Mouse (Mus musculus): ENCODE data around the gene Ech1. TPM values are rescaled to one million over a fixed set of nuclear protein-coding genes. Genes with fewer than 3 reads are reported as not detected.

Gene Ech1
- polyA plus RNA-seq, 1 experiment: 98.5 TPM

- WGBS: 17% methylated on average over 5 of the region's 5 CpGs
- H3K4me3 ChIP-seq (replicated peaks; ENCODE audit: control insufficient read depth, low read depth, low read length): peak within 1 kb of the TSS; percentile 81
- TF ChIP-seq POLR2A (IDR thresholded peaks at IDR 0.05; ENCODE audit: borderline replicate concordance, control insufficient read depth, low read depth, low read length) (no peak), CTCF (IDR thresholded peaks at IDR 0.05; ENCODE audit: control insufficient read depth, insufficient read depth, low read length) (no peak)
- H3K27ac ChIP-seq (ENCODE audit: control insufficient read depth, insufficient read depth, low read depth, low read length, poor library complexity): peak within 1 kb of the TSS; percentile 70
- H3K4me1 ChIP-seq (ENCODE audit: control insufficient read depth, insufficient read depth, low read length): peaks cover 3% of the 10 kb centered on the region; the same call in 1 of the 2 replicates
Observed at GRCm38 (mm10) chr7:28788307-28789195, 36.5 kb upstream of the Ech1 start, which contains the start of gene Rinl. Gene Rinl, plus strand, starts transcription at chr7:28788969.

GRCm38 (mm10) chr7:28789235-28789634 lies 35.8 kb upstream of the Ech1 start:
- H3K4me3 ChIP-seq (replicated peaks; ENCODE audit: control insufficient read depth, low read depth, low read length): peak overlapping the region; percentile 81
- peaks cover 3% of the 10 kb centered on the region; the same call in 1 of the 2 replicates for H3K4me1 ChIP-seq (ENCODE audit: control insufficient read depth, insufficient read depth, low read length)
- 67% methylated on average over 3 of the region's 3 CpGs for WGBS
- TF ChIP-seq POLR2A (IDR thresholded peaks at IDR 0.05; ENCODE audit: borderline replicate concordance, control insufficient read depth, low read depth, low read length) (no peak), CTCF (IDR thresholded peaks at IDR 0.05; ENCODE audit: control insufficient read depth, insufficient read depth, low read length) (no peak)
- H3K27ac ChIP-seq (ENCODE audit: control insufficient read depth, insufficient read depth, low read depth, low read length, poor library complexity): peak overlapping the region; percentile 70

- WGBS: 70% methylated on average over 8 of the region's 8 CpGs
- no peak overlapping the region for H3K27ac ChIP-seq (ENCODE audit: control insufficient read depth, insufficient read depth, low read depth, low read length, poor library complexity)
- H3K4me1 ChIP-seq (ENCODE audit: control insufficient read depth, insufficient read depth, low read length): peaks cover 3% of the 10 kb centered on the region; the same call in 1 of the 2 replicates
- TF ChIP-seq CTCF (IDR thresholded peaks at IDR 0.05; ENCODE audit: control insufficient read depth, insufficient read depth, low read length) (no peak), POLR2A (IDR thresholded peaks at IDR 0.05; ENCODE audit: borderline replicate concordance, control insufficient read depth, low read depth, low read length) (no peak)
- H3K4me3 ChIP-seq (replicated peaks; ENCODE audit: control insufficient read depth, low read depth, low read length): no peak overlapping the region
Observed at GRCm38 (mm10) chr7:28790066-28790806, 34.8 kb upstream of the Ech1 start.

GRCm38 (mm10) chr7:28791706-28792105 lies 33.3 kb upstream of the Ech1 start:
- Histone ChIP-seq H3K4me3 (replicated peaks; ENCODE audit: control insufficient read depth, low read depth, low read length) (no peak overlapping the region), H3K4me1 (ENCODE audit: control insufficient read depth, insufficient read depth, low read length) (peaks cover 3% of the 10 kb centered on the region; the same call in 1 of the 2 replicates), H3K27ac (ENCODE audit: control insufficient read depth, insufficient read depth, low read depth, low read length, poor library complexity) (no peak overlapping the region)
- no peak for TF ChIP-seq POLR2A (IDR thresholded peaks at IDR 0.05; ENCODE audit: borderline replicate concordance, control insufficient read depth, low read depth, low read length)
- no peak for TF ChIP-seq CTCF (IDR thresholded peaks at IDR 0.05; ENCODE audit: control insufficient read depth, insufficient read depth, low read length)

- peak overlapping the region; percentile 41 for H3K27ac ChIP-seq (ENCODE audit: control insufficient read depth, insufficient read depth, low read depth, low read length, poor library complexity)
- no peak overlapping the region for H3K4me3 ChIP-seq (replicated peaks; ENCODE audit: control insufficient read depth, low read depth, low read length)
Observed at GRCm38 (mm10) chr7:28792391-28793185, 32.4 kb upstream of the Ech1 start.

GRCm38 (mm10) chr7:28793834-28794233 lies 31.2 kb upstream of the Ech1 start:
- Histone ChIP-seq H3K27ac (ENCODE audit: control insufficient read depth, insufficient read depth, low read depth, low read length, poor library complexity) (no peak overlapping the region), H3K4me1 (ENCODE audit: control insufficient read depth, insufficient read depth, low read length) (peaks cover 3% of the 10 kb centered on the region; the same call in 1 of the 2 replicates), H3K4me3 (replicated peaks; ENCODE audit: control insufficient read depth, low read depth, low read length) (no peak overlapping the region)
- 28% methylated on average over 2 of the region's 2 CpGs for WGBS
- peak; percentile 50; the same call in 1 of the 2 replicates for TF ChIP-seq CTCF (IDR thresholded peaks at IDR 0.05; ENCODE audit: control insufficient read depth, insufficient read depth, low read length)
- TF ChIP-seq POLR2A (IDR thresholded peaks at IDR 0.05; ENCODE audit: borderline replicate concordance, control insufficient read depth, low read depth, low read length): no peak

More at GRCm38 (mm10) chr7:28792391-28793185, 32.4 kb upstream of the Ech1 start:
- no peak for TF ChIP-seq POLR2A (IDR thresholded peaks at IDR 0.05; ENCODE audit: borderline replicate concordance, control insufficient read depth, low read depth, low read length)
- peak; percentile 29; the same call in 1 of the 2 replicates for TF ChIP-seq CTCF (IDR thresholded peaks at IDR 0.05; ENCODE audit: control insufficient read depth, insufficient read depth, low read length)
- H3K4me1 ChIP-seq (ENCODE audit: control insufficient read depth, insufficient read depth, low read length): peaks cover 3% of the 10 kb centered on the region; the same call in 1 of the 2 replicates
- 54% methylated on average over 14 of the region's 14 CpGs for WGBS

- peaks cover 3% of the 10 kb centered on the region; the same call in 1 of the 2 replicates for H3K4me1 ChIP-seq (ENCODE audit: control insufficient read depth, insufficient read depth, low read length)
- 80% methylated on average over 3 of the region's 3 CpGs for WGBS
- no peak overlapping the region for H3K4me3 ChIP-seq (replicated peaks; ENCODE audit: control insufficient read depth, low read depth, low read length)
- H3K27ac ChIP-seq (ENCODE audit: control insufficient read depth, insufficient read depth, low read depth, low read length, poor library complexity): 0 out of 2 replicates have a peak overlapping the region, but pooled peaks have one; percentile 13
- TF ChIP-seq POLR2A (IDR thresholded peaks at IDR 0.05; ENCODE audit: borderline replicate concordance, control insufficient read depth, low read depth, low read length) (no peak), CTCF (IDR thresholded peaks at IDR 0.05; ENCODE audit: control insufficient read depth, insufficient read depth, low read length) (no peak)
Observed at GRCm38 (mm10) chr7:28794496-28794895, 30.5 kb upstream of the Ech1 start.

Data from bone marrow, adult 2 months (tissue).